Comparison of ENCODE assay signal across 8 mouse cellular contexts in genomic region chr2:152669639-152670484, GRCm38 (mm10). TPM values are rescaled to one million over a fixed set of nuclear protein-coding genes. Genes with fewer than 3 reads are reported as not detected.
DNase-seq lines count a peak whose midpoint lies in the region; ATAC-seq and TF ChIP-seq lines count a peak whose summit lies in the region.

No protein-coding gene starts in this region.

- peaks cover 18% of the 10 kb centered on the region for H3K4me1 ChIP-seq in bone marrow macrophage, adult 2 months (ENCODE audit: control insufficient read depth, insufficient read depth, low read length)
- peaks cover 44% of the 10 kb centered on the region for H3K4me1 ChIP-seq in limb, embryonic 13.5 days
- peaks cover 45% of the 10 kb centered on the region for H3K4me1 ChIP-seq in neural tube, embryonic 13.5 days (replicated peaks)

- no peak for TF ChIP-seq CTCF in bone marrow macrophage, adult 2 months (IDR thresholded peaks at IDR 0.05; ENCODE audit: low read depth, low read length)

- peak overlapping the region; percentile 72 for H3K4me3 ChIP-seq in bone marrow macrophage, adult 2 months (ENCODE audit: insufficient read depth, low read length)
- peak overlapping the region; percentile 98 for H3K4me3 ChIP-seq in limb, embryonic 13.5 days
- H3K4me3 ChIP-seq in neural tube, embryonic 13.5 days = peak overlapping the region; percentile 100

- WGBS in limb, embryonic 13.5 days = under 1% methylated on average over 46 of the region's 46 CpGs
- WGBS in neural tube, embryonic 13.5 days = under 1% methylated on average over 46 of the region's 46 CpGs

- TF ChIP-seq POLR2A in bone marrow macrophage, adult 2 months (IDR thresholded peaks at IDR 0.05; ENCODE audit: borderline replicate concordance, low read depth, low read length) = no peak

- no peaks in the 10 kb centered on the region for H3K27me3 ChIP-seq in limb, embryonic 13.5 days
- H3K27me3 ChIP-seq in neural tube, embryonic 13.5 days = no peaks in the 10 kb centered on the region

- ATAC-seq in limb, embryonic 13.5 days (ENCODE audit: low FRiP score, low read depth) = peak; percentile 80
- peak; percentile 77 for ATAC-seq in neural tube, embryonic 13.5 days (ENCODE audit: low read depth)

- no peaks in the 10 kb centered on the region for H3K9me3 ChIP-seq in limb, embryonic 13.5 days
- no peaks in the 10 kb centered on the region for H3K9me3 ChIP-seq in neural tube, embryonic 13.5 days

- DNase-seq in cerebellum, adult 9-10 months = peak; percentile 41
- DNase-seq in cerebellum, postnatal 36 days = no peak
- DNase-seq in 3T3-L1 (ENCODE audit: low read depth, low spot score) = peak; percentile 71
- DNase-seq in forelimb bud, embryonic 11.5 days (ENCODE audit: low read depth, low spot score) = peak; percentile 72
- DNase-seq in urinary bladder, postnatal 25 days (ENCODE audit: low spot score) = no peak

- peak overlapping the region; percentile 78 for H3K4me2 ChIP-seq in limb, embryonic 13.5 days (replicated peaks)
- H3K4me2 ChIP-seq in neural tube, embryonic 13.5 days = peak overlapping the region; percentile 95

- peaks cover 26% of the 10 kb centered on the region for H3K36me3 ChIP-seq in limb, embryonic 13.5 days
- H3K36me3 ChIP-seq in neural tube, embryonic 13.5 days = peaks cover 27% of the 10 kb centered on the region

- H3K27ac ChIP-seq in bone marrow macrophage, adult 2 months (ENCODE audit: insufficient read depth, low read depth, low read length) = peak overlapping the region; percentile 31
- peak overlapping the region; percentile 98 for H3K27ac ChIP-seq in limb, embryonic 13.5 days
- H3K27ac ChIP-seq in neural tube, embryonic 13.5 days (replicated peaks) = peak overlapping the region; percentile 97

- H3K9ac ChIP-seq in limb, embryonic 13.5 days = peak overlapping the region; percentile 98
- H3K9ac ChIP-seq in neural tube, embryonic 13.5 days = peak overlapping the region; percentile 99

RNA-seq across cellular contexts. Expression of gene H13, which starts 0.6 kb away (rescaled TPM):
- 93.6 and 95.2 TPM in 2 replicates for polyA plus RNA-seq in bone marrow macrophage, adult 2 months (2012; ENCODE audit: insufficient read depth, insufficient read length, missing spikeins)
- polyA plus RNA-seq in limb, embryonic 13.5 days (2015; fragmentation: Nextera tagmentation; extraction: Ambion mirVana) = 156 and 159 TPM in 2 replicates
- 149 and 155 TPM in 2 replicates for polyA plus RNA-seq in neural tube, embryonic 13.5 days (2015; fragmentation: Nextera tagmentation; extraction: Ambion mirVana)

RNA-seq across cellular contexts. Expression of gene Mcts2, which starts 17.0 kb away (rescaled TPM):
- polyA plus RNA-seq in bone marrow macrophage, adult 2 months (2012; ENCODE audit: insufficient read depth, insufficient read length, missing spikeins) = 0.82 and 2.4 TPM in 2 replicates
- polyA plus RNA-seq in limb, embryonic 13.5 days (2015; fragmentation: Nextera tagmentation; extraction: Ambion mirVana) = 29.2 and 30.0 TPM in 2 replicates
- 45.5 TPM in 2 replicates for polyA plus RNA-seq in neural tube, embryonic 13.5 days (2015; fragmentation: Nextera tagmentation; extraction: Ambion mirVana)

RNA-seq across cellular contexts. Expression of gene Rem1, which starts 43.1 kb away (rescaled TPM):
- polyA plus RNA-seq in bone marrow macrophage, adult 2 months (2012; ENCODE audit: insufficient read depth, insufficient read length, missing spikeins) = not detected in 2 replicates
- polyA plus RNA-seq in limb, embryonic 13.5 days (2015; fragmentation: Nextera tagmentation; extraction: Ambion mirVana) = 2.1 and 2.9 TPM in 2 replicates
- 0.32 and 0.72 TPM in 2 replicates for polyA plus RNA-seq in neural tube, embryonic 13.5 days (2015; fragmentation: Nextera tagmentation; extraction: Ambion mirVana)

RNA-seq across cellular contexts. Expression of gene Defb25, which starts 47.0 kb away (rescaled TPM):
- polyA plus RNA-seq in bone marrow macrophage, adult 2 months (2012; ENCODE audit: insufficient read depth, insufficient read length, missing spikeins) = not detected in 2 replicates
- 2.0 TPM in 1 of 2 replicates, not detected in the other for polyA plus RNA-seq in limb, embryonic 13.5 days (2015; fragmentation: Nextera tagmentation; extraction: Ambion mirVana)
- not detected in 2 replicates for polyA plus RNA-seq in neural tube, embryonic 13.5 days (2015; fragmentation: Nextera tagmentation; extraction: Ambion mirVana)

Comparison
In these comparisons a context has a peak if more than half of its experiments do, and no peak if none do; other contexts are left out.
1. DNase-seq: peak in cerebellum, adult 9-10 months (single experiment), 3T3-L1 (single experiment) and forelimb bud, embryonic 11.5 days (single experiment); none in cerebellum, postnatal 36 days (0 of 2) and urinary bladder, postnatal 25 days (single experiment).
2. H3K27ac ChIP-seq: peak in every context shown above with its lines; median percentile 98 in limb, embryonic 13.5 days; 97 in neural tube, embryonic 13.5 days; 31 in bone marrow macrophage, adult 2 months.
3. Peak in every context shown above with its lines, with median percentiles within 50 percentile points of each other: H3K4me3 ChIP-seq.